Mouse (Mus musculus) CD4-positive, CD25-positive, alpha-beta regulatory T cell (primary cell): ENCODE measurements around the gene Acer1. TPM values are rescaled to one million over a fixed set of nuclear protein-coding genes. Genes with fewer than 3 reads are reported as not detected.

Source experiments
- polyA plus RNA-seq: library from polyadenylated mRNA; unstranded; fragments of 100-300 nt; shearing (Covaris generic); gene quantifications from one replicate; pipeline ENCODE4 v1.2.1, GENCODE M21; 2017

The Acer1 gene
- not detected for polyA plus RNA-seq

DNA sequence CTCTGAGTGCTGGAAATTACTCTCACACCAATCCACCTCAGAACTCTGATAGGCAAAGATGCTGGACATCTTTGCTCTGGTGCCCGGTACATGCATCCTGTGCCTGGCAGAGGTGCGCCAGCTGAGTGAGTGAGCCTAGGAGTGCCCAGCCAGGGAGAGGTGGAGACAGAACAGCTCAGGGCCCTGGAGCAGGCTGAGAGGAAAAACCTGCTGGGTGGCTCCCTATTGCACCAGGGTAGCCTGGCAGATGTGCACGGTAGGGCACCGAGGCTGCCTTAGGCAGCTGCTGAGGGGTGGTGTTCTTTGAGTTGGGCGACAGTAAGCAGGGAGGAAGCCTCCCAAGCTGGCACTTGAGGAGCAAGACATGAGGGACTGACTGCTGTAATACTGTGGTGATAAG lies at the start of gene Acer1:
Gene Acer1, minus strand, starts transcription at position 114 of the 400 bp plus-strand sequence.

GRCm38 (mm10) chr17:57030931-57031660 lies 49.2 kb upstream of the Acer1 start, which contains the start of gene Khsrp:
Gene Khsrp (minus strand): TSS chr17:57031522.

DNA sequence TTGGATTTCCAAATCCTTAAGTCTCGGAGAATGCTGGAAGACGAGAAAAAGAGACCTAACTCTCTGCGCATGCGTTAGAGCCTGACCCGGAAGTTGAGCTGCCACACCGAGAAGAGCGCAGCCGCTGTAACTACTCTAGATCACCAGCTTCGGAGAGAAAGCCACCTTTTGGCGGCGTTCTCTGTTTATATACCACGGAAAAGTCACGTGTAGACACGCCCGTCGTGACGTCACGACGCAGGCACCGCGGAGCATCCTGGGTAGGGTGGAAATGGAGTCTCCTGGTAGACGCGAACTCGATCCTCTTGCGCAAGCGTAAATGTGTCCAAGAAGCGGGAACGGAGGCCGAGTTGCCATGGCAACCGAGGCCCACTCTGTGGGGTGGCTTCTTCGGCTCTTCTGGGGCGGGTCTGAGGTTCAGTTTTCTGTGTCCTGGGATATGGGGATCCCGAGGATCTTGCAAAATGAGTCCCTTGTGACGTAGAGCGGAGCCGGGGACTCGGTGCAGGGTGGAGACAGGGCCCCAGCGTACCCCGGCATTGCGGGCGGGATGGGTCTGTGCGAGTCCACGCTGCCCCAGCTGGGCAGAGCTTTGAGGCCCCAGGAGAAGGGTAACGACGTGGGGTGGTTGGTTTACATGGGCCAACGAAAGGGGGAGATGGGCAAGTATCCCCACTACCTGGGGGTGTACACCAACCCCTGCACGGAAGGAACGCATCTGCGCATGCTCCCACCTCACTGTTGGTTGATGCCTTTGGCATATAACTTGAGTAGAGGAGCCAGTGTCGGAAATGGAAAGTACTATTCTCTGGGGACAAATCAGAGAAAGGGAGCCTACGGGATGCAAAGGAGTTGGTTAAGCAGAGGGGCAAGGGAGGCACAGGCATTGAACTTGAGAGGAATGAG lies 29.6 kb upstream of the Acer1 start, which contains the start of the genes Gtf2f1 and Gm17949:
Gene Gtf2f1, minus strand, starts transcription at position 53 of the 906 bp plus-strand sequence.
Gene Gm17949, plus strand, starts transcription at position 234 of the 906 bp plus-strand sequence.

DNA sequence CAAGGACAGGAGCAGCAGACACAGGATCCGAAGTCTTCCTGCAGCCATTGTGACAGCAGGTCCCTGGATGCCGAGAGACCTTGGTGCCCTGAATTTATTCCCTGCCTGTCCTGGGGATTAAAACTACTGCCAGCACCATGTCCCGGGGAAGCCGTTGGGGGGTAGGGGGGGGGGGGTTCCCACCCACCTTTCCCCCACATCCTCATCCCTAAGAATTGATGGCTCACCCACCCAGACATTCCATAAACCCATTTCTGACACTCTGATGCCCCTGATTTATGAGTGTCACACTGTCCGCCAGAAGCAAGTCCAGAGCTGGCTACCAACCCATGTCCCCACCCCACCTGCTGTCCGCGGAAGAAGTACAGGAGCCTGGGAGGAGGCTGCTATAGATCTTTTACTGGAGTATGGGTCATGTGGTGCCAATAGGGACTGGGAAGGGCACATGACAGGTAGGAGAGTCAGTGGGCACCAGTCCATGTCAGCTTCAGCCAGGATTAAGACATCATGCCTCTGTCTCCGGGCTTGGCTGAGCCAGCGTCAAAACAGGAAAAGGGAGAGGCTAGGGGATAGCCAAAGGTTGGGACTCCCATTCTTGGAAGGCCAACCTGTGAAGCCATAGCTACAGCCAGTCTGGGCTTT lies 18.2 kb upstream of the Acer1 start, which contains the start of gene Pspn:
Gene Pspn, minus strand, starts transcription at position 51 of the 642 bp plus-strand sequence.

DNA sequence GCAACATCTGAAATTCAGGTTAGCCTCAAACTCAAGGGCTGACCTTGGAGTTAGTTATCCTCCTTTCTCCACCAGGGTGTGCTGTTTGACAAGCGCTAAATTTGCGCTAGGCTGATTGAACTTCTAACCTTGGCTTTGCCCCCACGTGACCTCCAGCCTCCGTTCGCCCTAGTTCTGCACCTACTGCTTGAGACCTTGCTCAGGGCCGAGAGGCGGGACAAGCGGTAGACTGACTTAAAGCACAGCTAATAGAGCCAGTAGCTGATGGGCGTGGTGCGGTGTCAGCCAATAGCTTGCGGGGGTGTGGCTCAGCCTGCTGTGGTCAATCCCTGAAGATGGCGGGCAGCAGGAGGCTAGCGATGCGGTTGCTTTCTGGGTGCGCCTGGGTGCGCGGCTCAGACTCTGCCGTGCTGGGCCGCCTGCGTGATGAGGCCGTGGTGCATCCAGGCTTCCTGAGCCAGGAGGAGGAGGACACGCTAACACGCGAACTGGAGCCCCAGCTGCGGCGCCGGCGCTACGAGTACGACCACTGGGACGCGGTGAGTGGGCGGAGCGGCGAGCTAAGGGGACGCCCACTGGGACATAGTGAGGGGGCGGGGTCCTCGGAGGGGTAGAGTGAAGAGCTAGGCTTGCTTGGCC lies 15.2 kb upstream of the Acer1 start, which contains the start of gene Alkbh7:
Gene Alkbh7, plus strand, starts transcription at position 311 of the 639 bp plus-strand sequence.

GRCm38 (mm10) chr17:56990115-56990746 lies 8.3 kb upstream of the Acer1 start, which contains the start of gene Clpp:
Gene Clpp (plus strand): TSS chr17:56990305.

GRCm38 (mm10) chr17:56935363-56936131 lies 46.4 kb downstream of the Acer1 start, which contains the start of gene Mllt1:
Gene Mllt1 (minus strand): TSS chr17:56935415.

Other genes with a start within 250 kb of the Acer1 start
- gene Nrtn, start 224.6 kb downstream of the Acer1 start, polyA plus RNA-seq: 0.18 TPM
- 57.9 TPM for gene Dus3l, start 217.4 kb downstream of the Acer1 start, polyA plus RNA-seq
- gene Prr22, start 211.9 kb downstream of the Acer1 start, polyA plus RNA-seq: 1.8 TPM
- gene Rfx2, start 151.1 kb downstream of the Acer1 start, polyA plus RNA-seq: 1.4 TPM
- gene Acsbg2, start 107.7 kb downstream of the Acer1 start, polyA plus RNA-seq: not detected
- gene 1700061G19Rik, start 106.6 kb downstream of the Acer1 start, polyA plus RNA-seq: 0.24 TPM
- gene Mllt1, start 46.7 kb downstream of the Acer1 start, polyA plus RNA-seq: 42.0 TPM
- gene Clpp, start 8.2 kb upstream of the Acer1 start, polyA plus RNA-seq: 76.9 TPM
- 34.2 TPM for gene Alkbh7, start 15.2 kb upstream of the Acer1 start, polyA plus RNA-seq
- gene Pspn, start 17.9 kb upstream of the Acer1 start, polyA plus RNA-seq: 1.6 TPM
- gene Gtf2f1, start 29.2 kb upstream of the Acer1 start, polyA plus RNA-seq: 90.6 TPM
- gene Gm17949, start 29.3 kb upstream of the Acer1 start, polyA plus RNA-seq: 0.61 TPM
- gene Khsrp, start 49.4 kb upstream of the Acer1 start, polyA plus RNA-seq: 56.0 TPM
- gene Slc25a41, start 59.5 kb upstream of the Acer1 start, polyA plus RNA-seq: not detected
- 1.1 TPM for gene Crb3, start 77.0 kb upstream of the Acer1 start, polyA plus RNA-seq
- 7.9 TPM for gene Slc25a23, start 77.7 kb upstream of the Acer1 start, polyA plus RNA-seq
- gene Dennd1c, start 96.4 kb upstream of the Acer1 start, polyA plus RNA-seq: 288 TPM
- 1.8 TPM for gene Tubb4a, start 105.7 kb upstream of the Acer1 start, polyA plus RNA-seq
- gene Tnfsf9, start 123.2 kb upstream of the Acer1 start, polyA plus RNA-seq: 4.1 TPM
- gene Cd70, start 167.7 kb upstream of the Acer1 start, polyA plus RNA-seq: 0.72 TPM
- 3.4 TPM for gene Tnfsf14, start 212.1 kb upstream of the Acer1 start, polyA plus RNA-seq
- gene C3, start 246.0 kb upstream of the Acer1 start, polyA plus RNA-seq: 0.56 TPM